Mouse (Mus musculus) lung, postnatal 4 days (tissue): ENCODE results near the gene Gm21885.

Experiments used
- DNase-seq, 2 experiments: peaks; one replicate each; pipeline ENCODE4 v3.0.0; 2021

Gene Gm21885

DNA sequence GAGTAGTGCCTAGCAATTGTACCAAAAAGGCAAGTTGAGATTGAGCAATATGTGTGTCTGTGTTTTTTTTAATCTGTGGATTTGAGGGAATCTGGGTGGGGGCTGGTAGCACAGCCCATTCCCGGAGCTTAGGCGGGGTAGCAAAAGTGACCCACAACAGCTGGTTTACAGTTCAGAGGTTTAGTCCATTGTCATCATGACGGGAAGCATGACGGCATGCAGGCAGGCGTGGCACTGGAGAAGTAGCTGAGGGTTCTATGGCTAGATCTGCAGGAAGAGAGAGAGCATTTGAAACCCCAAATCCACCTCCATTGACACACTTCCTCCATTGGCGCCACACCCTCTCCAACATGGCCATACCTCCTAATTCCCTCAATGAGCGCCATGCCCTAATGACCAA lies 11.8 kb upstream of the Gm21885 start:
- peak in 1 of 2 experiments; percentile 16 for DNase-seq

DNA sequence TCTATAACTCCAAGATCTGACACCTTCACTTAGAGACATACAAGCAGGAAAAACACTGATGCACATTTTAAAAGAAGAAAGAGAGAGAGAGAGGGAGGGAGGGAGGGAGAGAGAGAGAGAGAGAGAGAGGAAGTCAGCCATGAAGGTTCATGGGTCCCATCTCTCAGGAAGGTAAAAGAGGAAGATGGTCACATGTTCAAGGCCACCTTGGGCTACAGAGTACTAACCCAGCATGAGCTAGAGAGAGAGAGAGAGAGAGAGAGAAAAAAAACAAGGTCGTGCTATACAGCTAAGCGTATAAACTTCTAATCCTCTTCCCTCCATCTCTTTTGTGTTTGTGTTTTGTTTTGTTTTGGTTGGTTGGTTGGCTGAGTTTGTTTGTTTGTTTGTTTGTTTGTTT lies 10.7 kb upstream of the Gm21885 start:
- no peak for DNase-seq

DNA sequence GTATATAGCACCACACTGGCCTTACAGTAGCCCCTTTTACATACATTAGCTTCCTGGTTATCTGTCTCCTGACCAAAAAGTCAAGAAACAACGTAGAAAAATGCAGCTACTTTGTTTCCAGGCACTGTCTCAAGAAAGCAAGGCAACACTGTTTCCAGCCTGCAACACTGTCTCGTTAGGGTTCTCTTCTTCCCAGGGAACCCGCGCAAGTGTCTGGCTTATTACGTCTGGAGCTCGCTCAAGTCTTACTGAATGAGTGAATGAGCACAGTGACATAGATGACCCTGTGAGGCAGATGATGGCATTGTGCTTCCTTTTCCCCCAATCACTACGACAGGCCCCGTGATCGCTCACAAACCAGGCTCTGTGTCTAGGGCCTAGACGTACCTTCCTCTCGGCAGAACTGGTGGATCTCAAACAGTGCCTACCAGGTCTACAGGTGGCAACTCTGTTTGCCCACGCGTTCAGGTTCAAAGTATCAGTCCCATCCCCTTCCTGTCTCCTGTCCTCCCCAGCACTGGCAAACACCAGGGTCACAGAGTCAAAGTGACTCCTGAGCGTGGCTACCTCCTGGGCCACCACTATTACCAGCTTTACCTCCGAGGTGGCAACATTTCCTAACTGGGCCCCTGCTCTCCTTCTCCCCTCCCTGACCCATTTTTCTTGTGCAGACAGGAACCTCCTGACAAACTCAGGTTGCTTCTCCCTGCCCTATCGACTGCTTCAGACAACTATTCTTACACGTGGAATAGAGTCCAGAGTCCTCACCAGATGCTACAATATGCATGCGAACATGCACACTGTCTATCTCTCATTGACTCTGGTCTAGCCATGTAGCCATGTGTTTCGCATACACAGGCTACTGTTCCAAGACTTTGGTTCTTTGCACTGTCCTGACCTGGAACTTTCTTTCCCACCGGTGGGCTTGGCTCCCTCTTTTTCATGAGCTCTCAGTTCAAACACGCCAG lies 8.4 kb upstream of the Gm21885 start:
- DNase-seq, result no peak

DNA sequence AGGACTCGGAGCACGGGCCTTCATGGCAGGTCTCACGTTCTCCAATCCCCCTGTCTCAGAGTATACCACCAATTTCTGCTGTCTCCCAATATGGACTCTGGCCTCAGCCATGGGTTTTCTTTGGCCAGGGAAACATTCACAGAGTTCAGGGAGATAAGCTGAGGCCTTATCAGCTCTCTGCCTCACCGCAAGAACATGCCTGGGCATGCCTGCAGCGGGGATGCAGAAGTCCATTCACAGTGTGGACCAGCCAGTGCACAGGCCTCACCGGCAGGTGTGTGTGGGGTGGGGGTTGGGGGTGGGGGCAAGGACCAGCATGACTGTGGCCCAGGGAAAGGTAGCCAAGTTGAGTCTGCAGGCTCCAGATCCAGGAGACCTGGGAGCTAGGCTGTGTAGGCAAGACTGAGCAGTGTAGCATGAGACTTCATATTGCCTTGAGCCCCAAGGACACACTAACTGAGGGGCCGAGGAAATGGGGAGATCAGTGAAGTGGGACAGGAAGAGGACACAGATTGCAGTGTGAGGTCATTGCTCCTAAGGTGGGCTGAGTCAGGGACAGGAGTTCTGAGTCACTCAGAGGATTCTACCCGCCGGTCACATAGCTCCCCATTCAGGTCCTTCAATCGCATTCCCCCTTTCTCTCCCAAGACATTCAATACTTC lies 7.3 kb upstream of the Gm21885 start:
- no peak for DNase-seq

DNA sequence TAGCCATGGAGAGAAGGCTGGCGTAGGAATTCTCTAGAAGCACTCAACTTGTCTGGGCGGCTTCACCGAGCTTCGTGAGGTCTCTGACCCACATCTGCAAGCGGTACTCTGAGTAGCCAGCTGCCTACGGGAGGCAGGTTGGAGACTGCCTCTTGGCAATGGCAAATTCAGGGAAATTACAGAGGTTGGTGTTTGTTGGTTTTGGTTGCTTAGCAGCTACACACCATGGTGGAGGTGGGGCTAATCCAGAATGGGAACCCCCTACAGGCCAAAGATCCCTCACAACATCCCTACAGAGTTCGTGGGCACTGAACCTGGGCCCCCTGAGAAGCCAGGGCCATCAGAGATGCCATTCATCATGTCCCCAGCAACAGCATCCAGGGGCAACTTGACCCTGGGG lies 6.4 kb upstream of the Gm21885 start:
- DNase-seq, result no peak

DNA sequence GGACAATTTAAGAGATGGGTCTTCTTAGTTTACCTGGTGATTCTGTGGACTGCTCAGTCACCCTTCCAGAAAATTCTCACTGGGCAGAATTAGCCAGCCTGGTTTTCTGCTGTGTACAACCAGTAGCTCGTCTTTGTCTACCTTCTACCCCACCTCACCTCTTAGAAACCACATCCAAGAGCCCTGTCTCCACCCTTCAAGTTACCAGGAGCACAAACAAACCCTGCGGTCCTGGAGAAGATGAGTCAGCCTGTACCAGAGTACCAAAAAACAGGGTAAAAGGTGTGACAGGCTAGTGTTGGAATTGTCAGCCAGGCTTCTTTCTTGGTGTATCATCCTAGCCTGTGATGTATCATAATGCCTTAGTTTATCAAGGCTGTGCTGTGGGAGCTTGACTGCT lies 6.0 kb upstream of the Gm21885 start:
- no peak for DNase-seq

DNA sequence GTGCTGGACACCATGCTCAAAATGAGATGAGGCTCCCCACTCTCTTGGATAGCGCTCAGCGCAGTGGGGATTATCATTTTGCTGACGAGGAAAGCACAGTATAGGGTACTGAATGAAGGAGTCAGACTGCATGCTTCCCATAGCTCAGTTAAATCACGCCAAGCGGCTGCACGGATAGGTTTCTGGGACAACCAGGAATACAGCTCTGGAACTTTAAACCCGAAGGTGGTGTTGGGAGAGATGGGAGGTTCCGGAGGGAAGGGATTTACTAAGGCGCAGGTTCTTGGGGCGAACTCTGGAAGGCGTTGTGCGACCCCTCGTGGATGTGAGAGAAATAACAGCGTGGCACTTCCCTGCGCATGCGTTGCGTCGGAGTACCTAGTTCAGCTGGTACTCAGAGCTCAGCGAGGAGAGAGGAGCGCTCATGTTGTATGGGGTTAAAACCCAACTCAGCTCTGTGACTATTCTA lies 4.8 kb upstream of the Gm21885 start:
- peak; percentile 87 to 91 for DNase-seq

DNA sequence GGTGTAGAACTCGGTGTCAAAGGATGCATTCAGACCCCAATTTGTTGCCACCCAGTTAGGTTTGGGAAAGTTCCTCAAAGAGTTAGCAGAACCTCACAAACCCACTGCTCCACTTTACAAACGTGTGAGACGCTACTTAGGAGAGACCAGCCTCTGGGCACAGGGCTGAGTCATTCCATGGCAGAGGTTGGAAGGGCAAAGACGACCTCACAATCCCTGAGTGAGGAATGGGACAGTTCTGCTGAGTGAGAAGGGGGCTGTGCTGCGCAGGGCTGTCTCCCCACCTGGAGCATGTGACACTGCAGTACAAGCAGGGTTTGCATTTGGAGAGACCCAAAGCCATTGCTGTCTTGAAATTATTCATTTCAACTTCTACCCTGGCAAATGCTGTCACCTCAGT lies 618 bp downstream of the Gm21885 start:
- DNase-seq, result no peak

DNA sequence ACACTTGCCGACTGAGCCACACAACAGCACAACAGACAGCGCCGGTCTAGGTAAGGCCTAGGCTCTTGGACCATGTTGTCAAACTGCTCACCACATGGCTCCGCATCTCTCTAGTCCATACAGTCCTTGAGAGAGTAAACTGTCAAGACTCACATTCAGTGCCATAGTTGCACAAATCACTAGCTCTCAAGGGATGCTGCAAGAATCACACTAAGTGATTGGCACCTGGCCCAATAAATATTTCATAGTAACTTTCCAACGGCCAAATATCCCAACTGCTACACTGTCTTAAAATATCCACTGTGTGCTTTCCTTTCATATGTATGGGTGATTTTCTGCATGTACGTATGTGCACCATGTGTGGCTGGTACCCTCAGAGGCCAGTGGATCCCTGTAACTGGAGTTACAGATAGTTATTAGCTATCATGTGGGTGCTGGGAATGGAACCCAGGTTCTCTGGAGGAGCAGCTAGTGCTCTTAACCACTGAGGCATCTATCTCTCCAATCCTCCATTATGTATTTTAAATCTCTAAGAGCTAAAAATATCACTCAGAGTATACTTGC lies 1.9 kb downstream of the Gm21885 start:
- DNase-seq, result no peak

DNA sequence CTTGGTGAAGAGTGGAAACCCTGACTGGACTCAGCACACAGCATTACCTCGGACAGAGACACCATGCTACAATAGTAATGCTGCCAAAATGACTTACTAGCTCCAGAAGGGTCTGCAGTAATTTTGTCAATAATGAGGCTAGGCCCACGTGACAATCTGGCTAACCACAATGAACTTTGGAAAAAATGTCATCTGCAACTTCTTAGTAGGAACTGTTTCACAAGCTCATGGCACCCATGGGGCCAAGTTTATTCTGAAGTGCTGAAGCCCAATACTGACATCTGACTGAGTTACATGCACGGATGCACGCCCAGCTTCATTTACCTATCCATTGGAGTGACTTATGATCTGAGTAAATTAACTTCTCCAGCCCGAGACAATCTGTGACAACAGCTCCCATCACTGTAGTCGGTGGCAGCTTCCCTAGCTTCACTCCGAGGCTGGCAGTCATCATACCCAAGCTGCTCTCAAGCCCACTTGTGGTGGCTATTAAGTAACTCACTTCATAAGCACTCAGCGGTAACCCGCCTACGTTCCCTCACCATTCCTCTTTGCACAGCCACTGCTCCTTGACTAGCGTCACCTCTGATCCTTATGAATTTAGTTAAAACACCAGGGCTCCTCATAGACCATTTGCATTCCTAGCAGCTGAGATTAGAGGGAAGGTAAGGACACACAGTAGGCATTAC lies 4.4 kb downstream of the Gm21885 start:
- peak; percentile 71 to 72 for DNase-seq

DNA sequence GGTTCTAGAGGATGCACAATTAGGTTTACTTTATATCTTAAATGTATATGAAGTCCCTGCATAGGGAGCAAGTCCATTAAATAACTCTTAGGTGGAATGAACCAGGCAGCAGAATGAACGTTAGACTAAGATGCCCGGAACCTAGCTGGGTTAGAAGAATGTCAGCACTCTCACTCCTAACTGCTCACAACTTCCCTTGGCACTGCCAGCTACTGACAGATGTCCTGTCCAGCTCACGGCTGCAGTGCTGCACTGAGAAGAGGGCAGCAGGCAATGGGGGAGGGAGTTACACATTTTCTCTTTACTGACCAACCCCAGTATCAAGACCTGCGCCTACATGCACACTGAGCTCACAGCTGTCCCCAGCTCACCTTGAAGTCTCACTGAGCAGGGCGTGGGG lies 5.4 kb downstream of the Gm21885 start:
- no peak for DNase-seq

DNA sequence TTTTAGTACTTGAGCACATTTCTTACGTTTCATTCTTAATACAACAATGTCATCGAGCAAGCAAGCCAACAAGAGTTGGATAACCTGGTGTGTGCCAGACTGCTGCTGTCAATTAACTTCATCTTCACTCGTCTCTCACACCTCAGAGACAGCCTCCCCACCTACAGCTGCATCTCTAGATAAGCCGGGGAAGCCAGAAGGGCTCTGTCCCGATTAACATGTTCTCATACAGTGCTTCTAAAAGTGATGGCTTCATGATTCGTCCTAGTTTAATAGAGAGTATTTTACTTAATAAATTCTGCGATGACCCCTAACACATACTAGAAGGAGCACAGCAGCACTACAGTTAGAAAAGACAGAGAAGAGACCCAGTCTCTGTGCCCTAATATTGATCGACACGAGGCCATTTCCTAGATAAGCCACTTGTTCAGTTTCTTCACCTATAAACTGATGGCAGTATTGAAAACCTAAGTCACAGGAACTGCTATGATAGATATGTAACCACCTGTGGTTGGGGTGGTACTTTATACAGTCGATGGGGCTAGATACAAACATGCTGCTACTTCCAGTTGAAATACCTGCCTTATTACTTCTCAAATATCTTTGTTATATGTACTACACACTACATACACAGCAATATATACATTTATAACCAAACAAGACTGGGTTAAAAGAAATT lies 8.5 kb downstream of the Gm21885 start:
- DNase-seq, result no peak

DNA sequence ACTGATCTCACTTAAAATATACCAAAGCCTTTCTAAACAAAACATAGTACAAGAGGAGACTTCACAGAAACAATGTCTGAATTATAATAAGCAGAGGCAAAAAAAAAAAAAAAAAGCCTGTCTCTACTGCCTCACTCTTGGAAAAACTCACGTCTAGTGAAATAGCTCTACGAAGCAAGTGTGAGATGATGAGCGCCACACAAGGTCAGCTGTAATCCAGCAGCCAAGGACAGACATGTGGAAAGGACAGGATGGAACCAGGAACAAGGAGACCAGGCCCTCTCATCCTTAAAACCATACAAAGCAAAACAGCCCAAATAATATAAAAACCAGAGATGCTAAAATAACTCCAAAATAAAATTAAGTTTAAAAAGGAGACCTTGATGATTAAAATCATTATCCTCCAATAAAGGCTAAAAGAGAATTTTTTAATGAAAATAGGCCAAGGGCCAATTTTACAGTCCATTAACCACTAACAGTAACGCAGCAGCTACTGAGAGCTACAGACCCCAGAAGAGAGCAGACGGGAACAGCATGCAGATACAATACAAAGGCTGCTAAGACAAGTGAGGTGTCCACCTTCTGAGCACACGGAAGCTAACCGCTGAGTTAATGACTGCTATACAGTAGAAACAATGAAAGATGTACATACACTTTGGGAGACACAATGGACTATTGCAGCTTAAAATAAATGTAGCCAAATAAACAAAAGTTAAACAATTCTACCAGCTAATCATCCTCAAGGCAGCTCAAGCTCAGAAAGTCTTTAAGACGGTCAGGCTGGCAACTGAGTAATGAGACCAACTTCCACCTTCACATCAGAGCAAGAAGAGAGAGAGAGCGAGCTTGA lies 13.5 kb downstream of the Gm21885 start:
- DNase-seq, result no peak

DNA sequence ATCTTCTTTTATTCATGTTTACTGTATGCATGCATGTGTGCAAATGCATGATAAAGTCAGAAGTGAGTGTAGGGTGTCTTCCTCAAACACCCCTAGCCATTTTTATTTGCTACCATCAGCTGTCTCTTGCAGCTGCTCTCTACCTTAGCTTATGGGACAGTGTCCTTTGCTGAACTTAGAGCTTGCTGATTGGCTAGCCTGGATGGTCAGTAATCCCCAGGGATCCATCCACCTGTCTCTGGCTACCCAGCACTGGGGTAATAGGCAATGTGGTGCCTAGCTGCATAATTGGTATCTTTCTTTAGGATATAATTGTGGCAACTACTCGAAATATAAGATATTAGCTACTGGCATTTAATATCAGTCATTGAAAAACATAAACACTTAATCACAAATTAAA lies 31.1 kb downstream of the Gm21885 start:
- no peak for DNase-seq

DNA sequence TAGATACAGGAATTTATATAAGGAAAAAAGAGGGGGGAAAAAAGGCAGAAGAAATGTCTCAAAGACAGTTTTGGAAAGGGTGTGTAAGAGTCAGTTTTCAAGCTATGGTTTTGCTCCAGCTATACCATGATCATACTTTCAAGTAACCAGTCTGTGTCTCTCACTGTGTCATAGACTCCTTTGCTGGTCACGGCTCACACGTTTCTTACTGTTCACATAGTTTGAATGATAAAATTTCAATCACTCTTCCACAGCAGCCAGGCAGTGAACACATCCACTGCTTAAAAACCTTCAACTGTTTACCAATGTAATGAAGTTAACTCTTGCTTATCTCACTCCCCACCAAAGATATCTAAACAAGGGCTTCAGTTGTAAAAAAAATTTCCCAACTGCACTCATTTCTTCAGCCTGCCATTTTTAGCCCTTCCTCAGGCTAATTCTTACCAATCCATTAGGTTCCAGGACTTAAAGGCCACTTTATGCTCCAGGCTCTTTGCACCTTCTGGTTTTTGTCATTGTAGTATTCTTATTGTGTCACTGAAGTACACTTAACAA lies 32.5 kb downstream of the Gm21885 start:
- DNase-seq, result no peak

DNA sequence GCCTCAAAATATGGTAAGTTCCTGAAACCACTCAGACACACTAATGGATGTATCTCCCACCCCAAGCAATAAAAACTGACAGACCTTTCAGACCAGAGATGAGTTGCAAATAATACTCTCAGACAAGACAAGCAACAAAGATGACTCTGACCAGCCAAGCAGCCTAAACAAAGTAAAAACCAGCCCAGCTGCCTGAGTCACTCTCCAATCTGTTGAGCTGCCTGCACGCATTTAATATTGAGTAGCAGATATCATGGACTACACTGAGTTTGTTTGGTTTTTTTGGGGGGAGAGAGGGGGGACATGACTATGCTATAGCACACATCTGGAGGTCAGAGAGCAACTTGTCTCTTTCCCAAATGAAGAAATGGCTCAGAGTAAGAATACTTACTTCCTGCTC lies 33.6 kb downstream of the Gm21885 start:
- no peak for DNase-seq

DNA sequence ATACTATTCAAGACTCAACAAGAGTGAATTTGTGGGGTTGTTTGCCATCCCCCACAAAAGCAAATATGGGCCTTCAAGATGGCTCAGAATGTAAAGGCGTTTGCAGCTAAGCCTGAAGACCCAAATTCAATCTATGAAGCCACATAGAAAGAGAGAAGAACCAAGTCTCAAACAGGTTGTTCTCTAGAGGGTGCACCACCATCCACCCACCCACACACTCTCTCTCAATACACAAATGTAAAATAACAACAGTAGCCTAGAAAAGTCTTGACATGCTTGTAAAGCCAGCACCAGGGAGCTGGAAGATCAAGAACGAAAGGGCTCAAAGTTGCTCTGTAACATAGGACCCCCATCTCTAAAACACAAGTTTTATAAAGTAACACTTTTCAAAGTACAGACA lies 34.9 kb downstream of the Gm21885 start:
- DNase-seq, result no peak

DNA sequence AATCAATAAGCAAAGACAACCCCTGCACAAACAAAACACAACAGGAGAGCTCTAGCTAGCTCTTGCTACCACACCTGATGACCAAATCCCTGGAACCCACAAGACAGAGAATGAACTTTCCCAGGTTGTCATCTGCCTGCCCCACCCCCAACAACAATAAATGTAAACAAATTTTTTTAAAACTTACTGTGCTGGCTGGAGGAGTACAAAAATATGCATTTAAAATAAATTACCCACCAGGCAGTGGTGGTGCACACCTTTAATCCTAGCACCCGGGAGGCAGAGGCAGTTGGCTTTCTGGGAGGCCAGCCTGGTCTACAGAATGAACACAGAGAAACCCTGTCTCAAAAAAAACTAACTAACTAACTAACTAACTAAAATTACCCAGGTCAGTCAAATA lies 35.3 kb downstream of the Gm21885 start:
- DNase-seq, result no peak

DNA sequence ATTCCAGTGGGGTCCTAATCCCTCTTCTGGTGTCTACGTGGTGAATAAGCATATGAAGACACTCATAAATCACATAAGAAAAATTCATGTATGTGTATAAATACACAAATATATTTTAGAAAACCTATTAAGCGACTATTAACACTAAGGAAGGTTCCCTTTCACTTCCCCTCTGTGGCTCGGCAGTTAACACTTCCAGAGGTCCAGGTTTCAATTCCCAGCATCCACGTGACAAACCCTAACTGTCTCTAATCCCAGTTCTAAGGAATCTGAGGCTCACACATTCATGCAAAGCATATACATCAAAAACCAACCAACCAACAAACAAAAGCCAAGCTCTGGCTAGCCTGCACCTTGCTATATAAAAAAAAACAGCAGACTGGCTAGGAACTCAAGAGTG lies 35.8 kb downstream of the Gm21885 start:
- no peak for DNase-seq

DNA sequence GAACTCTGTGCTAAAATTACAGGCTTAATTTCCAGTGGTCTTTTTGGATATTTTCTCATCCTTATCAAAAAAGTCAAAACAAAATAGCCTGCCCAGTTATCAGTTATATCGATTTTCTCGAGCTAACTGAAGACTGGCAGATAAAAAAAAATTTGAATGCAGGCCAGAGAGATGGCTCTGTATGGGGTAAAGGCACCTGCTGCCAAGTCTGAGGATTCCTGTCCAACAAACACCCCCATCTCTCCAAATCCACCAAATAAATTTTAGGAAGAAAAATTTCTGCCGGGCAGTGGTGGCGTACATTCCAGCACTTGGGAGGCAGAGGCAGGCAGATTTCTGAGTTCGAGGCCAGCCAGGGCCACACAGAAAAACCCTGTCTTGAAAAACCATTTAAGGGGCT lies 36.4 kb downstream of the Gm21885 start:
- no peak for DNase-seq
